Mouse (Mus musculus) cerebellum, adult 2 months (tissue): Measurements from ENCODE around the gene Pparg.

Experiments
- CTCF ChIP-seq: fragments of 200-500 bp; IDR thresholded peaks from 2 replicates; pipeline ENCODE4 v1.5.1; 2011; ENCODE audit warnings: low read depth, mild to moderate bottlenecking, control low read depth, low read length, moderate library complexity, borderline replicate concordance; ENCODE audit not compliant: insufficient read depth
- POLR2A ChIP-seq: fragments of 200-500 bp; IDR thresholded peaks from 2 replicates; pipeline ENCODE4 v1.6.1; 2011; ENCODE audit warnings: low read length, control low read depth, borderline replicate concordance; ENCODE audit not compliant: insufficient read depth

- TF ChIP-seq CTCF, result no peak
- no peak for TF ChIP-seq POLR2A
Observed at GRCm38 (mm10) chr6:115506425-115506824, 145.7 kb downstream of the Pparg start.
